Mouse (Mus musculus): Measurements from ENCODE around the gene Col4a2. TPM values are rescaled to one million over a fixed set of nuclear protein-coding genes. Genes with fewer than 3 reads are reported as not detected.

Col4a2 gene
- polyA plus RNA-seq, 1 experiment, result 77.1 TPM

GRCm38 (mm10) chr8:11313176-11314111 is 839 bp downstream of the Col4a2 start:
- peak; percentile 49 for DNase-seq (ENCODE audit: low read depth)
- TF ChIP-seq CTCF (IDR thresholded peaks at IDR 0.05; ENCODE audit: borderline replicate concordance, extremely low read depth, insufficient read depth, insufficient read length), result no peak
- no peak for TF ChIP-seq POLR2A (IDR thresholded peaks at IDR 0.05; ENCODE audit: borderline replicate concordance, extremely low read depth, insufficient read depth, insufficient read length, poor library complexity, severe bottlenecking)

GRCm38 (mm10) chr8:11314613-11315012 is 2.0 kb downstream of the Col4a2 start:
- no peak for DNase-seq (ENCODE audit: low read depth)
- TF ChIP-seq CTCF (IDR thresholded peaks at IDR 0.05; ENCODE audit: borderline replicate concordance, extremely low read depth, insufficient read depth, insufficient read length) (no peak), POLR2A (IDR thresholded peaks at IDR 0.05; ENCODE audit: borderline replicate concordance, extremely low read depth, insufficient read depth, insufficient read length, poor library complexity, severe bottlenecking) (no peak)

- no peak for DNase-seq (ENCODE audit: low read depth)
- TF ChIP-seq POLR2A (IDR thresholded peaks at IDR 0.05; ENCODE audit: borderline replicate concordance, extremely low read depth, insufficient read depth, insufficient read length, poor library complexity, severe bottlenecking) (no peak), CTCF (IDR thresholded peaks at IDR 0.05; ENCODE audit: borderline replicate concordance, extremely low read depth, insufficient read depth, insufficient read length) (no peak)
Measured at GRCm38 (mm10) chr8:11315179-11315943, 2.8 kb downstream of the Col4a2 start.

GRCm38 (mm10) chr8:11316118-11316517 is 3.5 kb downstream of the Col4a2 start:
- TF ChIP-seq POLR2A (IDR thresholded peaks at IDR 0.05; ENCODE audit: borderline replicate concordance, extremely low read depth, insufficient read depth, insufficient read length, poor library complexity, severe bottlenecking), result no peak
- TF ChIP-seq CTCF (IDR thresholded peaks at IDR 0.05; ENCODE audit: borderline replicate concordance, extremely low read depth, insufficient read depth, insufficient read length), result no peak
- no peak for DNase-seq (ENCODE audit: low read depth)

- TF ChIP-seq CTCF (IDR thresholded peaks at IDR 0.05; ENCODE audit: borderline replicate concordance, extremely low read depth, insufficient read depth, insufficient read length) (no peak), POLR2A (IDR thresholded peaks at IDR 0.05; ENCODE audit: borderline replicate concordance, extremely low read depth, insufficient read depth, insufficient read length, poor library complexity, severe bottlenecking) (no peak)
- no peak for DNase-seq (ENCODE audit: low read depth)
Measured at GRCm38 (mm10) chr8:11319405-11319804, 6.8 kb downstream of the Col4a2 start.

GRCm38 (mm10) chr8:11321841-11322240 is 9.2 kb downstream of the Col4a2 start:
- no peak for TF ChIP-seq POLR2A (IDR thresholded peaks at IDR 0.05; ENCODE audit: borderline replicate concordance, extremely low read depth, insufficient read depth, insufficient read length, poor library complexity, severe bottlenecking)
- TF ChIP-seq CTCF (IDR thresholded peaks at IDR 0.05; ENCODE audit: borderline replicate concordance, extremely low read depth, insufficient read depth, insufficient read length), result no peak
- no peak for DNase-seq (ENCODE audit: low read depth)

GRCm38 (mm10) chr8:11322724-11323585 is 10.3 kb downstream of the Col4a2 start:
- TF ChIP-seq CTCF (IDR thresholded peaks at IDR 0.05; ENCODE audit: borderline replicate concordance, extremely low read depth, insufficient read depth, insufficient read length), result no peak
- no peak for TF ChIP-seq POLR2A (IDR thresholded peaks at IDR 0.05; ENCODE audit: borderline replicate concordance, extremely low read depth, insufficient read depth, insufficient read length, poor library complexity, severe bottlenecking)
- no peak for DNase-seq (ENCODE audit: low read depth)

GRCm38 (mm10) chr8:11323681-11324080 is 11.1 kb downstream of the Col4a2 start:
- no peak for TF ChIP-seq POLR2A (IDR thresholded peaks at IDR 0.05; ENCODE audit: borderline replicate concordance, extremely low read depth, insufficient read depth, insufficient read length, poor library complexity, severe bottlenecking)
- no peak for TF ChIP-seq CTCF (IDR thresholded peaks at IDR 0.05; ENCODE audit: borderline replicate concordance, extremely low read depth, insufficient read depth, insufficient read length)
- no peak for DNase-seq (ENCODE audit: low read depth)

- DNase-seq (ENCODE audit: low read depth), result no peak
- TF ChIP-seq POLR2A (IDR thresholded peaks at IDR 0.05; ENCODE audit: borderline replicate concordance, extremely low read depth, insufficient read depth, insufficient read length, poor library complexity, severe bottlenecking) (no peak), CTCF (IDR thresholded peaks at IDR 0.05; ENCODE audit: borderline replicate concordance, extremely low read depth, insufficient read depth, insufficient read length) (no peak)
Measured at GRCm38 (mm10) chr8:11324801-11325395, 12.3 kb downstream of the Col4a2 start.

- DNase-seq (ENCODE audit: low read depth), result no peak
- no peak for TF ChIP-seq POLR2A (IDR thresholded peaks at IDR 0.05; ENCODE audit: borderline replicate concordance, extremely low read depth, insufficient read depth, insufficient read length, poor library complexity, severe bottlenecking)
- no peak for TF ChIP-seq CTCF (IDR thresholded peaks at IDR 0.05; ENCODE audit: borderline replicate concordance, extremely low read depth, insufficient read depth, insufficient read length)
Measured at GRCm38 (mm10) chr8:11327298-11327697, 14.7 kb downstream of the Col4a2 start.

Measured in brain, embryonic 14.5 days (tissue).